Mouse (Mus musculus) CH12.LX (cell line): ENCODE measurements at regions not wholly inside any gene's neighbourhood (a gene's known extent, or its start where the extent isn't known, plus 50 kb on each side); places are given as distances from the start of the nearest gene placed in this dataset.

Experiments
- CHD2 ChIP-seq: IDR thresholded peaks from 2 replicates; pipeline ENCODE4 v1.6.1; 2011; ENCODE audit warnings: low read length, improper control_type of control experiment
- CTCF ChIP-seq, 2 experiments: IDR thresholded peaks in 1 of 2; conservative IDR thresholded peaks in 1 of 2; 2 replicates each; pipeline ENCODE4 v1.5.1; 2011 to 2012; ENCODE audit warnings: low read depth in 2 of 2, low read length in 2 of 2, improper control_type of control experiment in 1 of 2, inconsistent platforms in 1 of 2, mild to moderate bottlenecking in 1 of 2, moderate library complexity in 1 of 2
- E2F4 ChIP-seq: IDR thresholded peaks from 2 replicates; pipeline ENCODE4 v1.6.1; 2011; ENCODE audit warnings: low read depth, low read length, improper control_type of control experiment; ENCODE audit not compliant: insufficient replicate concordance
- EP300 ChIP-seq: IDR thresholded peaks from 2 replicates; pipeline ENCODE4 v1.6.1; 2011; ENCODE audit warnings: low read length, improper control_type of control experiment
- IRF4 ChIP-seq: IDR thresholded peaks from 2 replicates; pipeline ENCODE4 v1.6.1; 2014; ENCODE audit warnings: low read depth, mild to moderate bottlenecking, inconsistent platforms, low read length, improper control_type of control experiment
- JUN ChIP-seq: IDR thresholded peaks from 2 replicates; pipeline ENCODE4 v1.6.1; 2011; ENCODE audit warnings: low read depth, mild to moderate bottlenecking, low read length, improper control_type of control experiment, moderate library complexity; ENCODE audit not compliant: insufficient read depth
- MEF2A ChIP-seq: IDR thresholded peaks from 2 replicates; pipeline ENCODE4 v1.6.1; 2014; ENCODE audit warnings: low read depth, mild to moderate bottlenecking, inconsistent platforms, low read length, improper control_type of control experiment, borderline replicate concordance
- POLR2A ChIP-seq: IDR thresholded peaks from 2 replicates; pipeline ENCODE4 v1.6.1; 2011; ENCODE audit warnings: low read depth, mild to moderate bottlenecking, improper control_type of control experiment, low read length
- POLR2AphosphoS2 ChIP-seq: IDR thresholded peaks from 2 replicates; pipeline ENCODE4 v1.6.1; 2011; ENCODE audit warnings: low read depth, low read length, improper control_type of control experiment
- RCOR1 ChIP-seq: conservative IDR thresholded peaks from 2 replicates; pipeline ENCODE4 v1.6.1; 2012; ENCODE audit warnings: low read depth, mild to moderate bottlenecking, inconsistent platforms, low read length, improper control_type of control experiment
- SMC3 ChIP-seq: IDR thresholded peaks from 2 replicates; pipeline ENCODE4 v1.6.1; 2011; ENCODE audit warnings: low read depth, low read length, improper control_type of control experiment
- UBTF ChIP-seq: IDR thresholded peaks from 2 replicates; pipeline ENCODE4 v1.6.1; 2012; ENCODE audit warnings: low read depth, mild to moderate bottlenecking, inconsistent platforms, low read length, improper control_type of control experiment, moderate library complexity

DNA sequence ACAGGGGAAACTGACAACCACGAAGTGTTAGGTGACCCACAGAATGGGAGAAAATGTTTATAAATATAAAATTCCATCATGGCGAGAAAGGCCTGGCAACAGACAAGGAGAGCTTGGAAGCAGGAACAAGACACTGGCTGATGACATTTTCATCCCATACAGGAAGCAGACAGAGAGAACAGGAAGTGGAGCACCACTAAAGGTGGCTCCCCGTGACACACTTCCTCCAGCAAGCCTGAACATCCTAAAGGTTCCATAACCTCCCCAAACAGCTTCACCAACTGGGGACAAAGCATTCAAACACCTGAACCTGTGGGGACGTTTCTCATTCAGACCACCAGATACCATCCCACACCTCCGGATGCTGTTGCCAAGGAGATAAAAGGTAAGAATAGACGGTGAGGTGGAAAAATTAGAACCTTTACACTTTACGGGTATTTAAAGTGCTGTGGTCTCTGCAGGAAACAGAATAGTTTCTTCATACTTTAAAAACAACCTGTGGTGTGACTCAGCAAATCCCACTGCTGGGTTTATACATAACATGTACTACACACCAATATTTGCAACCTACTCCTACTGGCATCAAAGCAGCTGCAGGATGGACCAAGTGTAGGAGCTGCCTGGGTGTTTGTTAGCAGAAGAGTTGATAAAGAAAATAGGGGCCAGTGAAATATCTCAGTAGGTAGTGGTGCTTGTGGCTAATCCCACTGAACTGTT, 86.0 kb upstream of the Bace2 start:
- TF ChIP-seq POLR2A (no peak), UBTF (no peak), POLR2AphosphoS2 (no peak), CTCF (conservative IDR thresholded peaks at IDR 0.05 in 1 of 2, IDR thresholded peaks at IDR 0.05 in 1 of 2; ENCODE audit: low read depth in 2 of 2, low read length in 2 of 2) (no peak), CHD2 (no peak), E2F4 (no peak), IRF4 (no peak), RCOR1 (no peak), SMC3 (no peak), JUN (no peak), EP300 (no peak), MEF2A (no peak)
